Mouse (Mus musculus): ENCODE results near the gene 4930404H24Rik. TPM values are rescaled to one million over a fixed set of nuclear protein-coding genes. Genes with fewer than 3 reads are reported as not detected.

Gene 4930404H24Rik
- polyA plus RNA-seq, 1 experiment, result not detected

DNA sequence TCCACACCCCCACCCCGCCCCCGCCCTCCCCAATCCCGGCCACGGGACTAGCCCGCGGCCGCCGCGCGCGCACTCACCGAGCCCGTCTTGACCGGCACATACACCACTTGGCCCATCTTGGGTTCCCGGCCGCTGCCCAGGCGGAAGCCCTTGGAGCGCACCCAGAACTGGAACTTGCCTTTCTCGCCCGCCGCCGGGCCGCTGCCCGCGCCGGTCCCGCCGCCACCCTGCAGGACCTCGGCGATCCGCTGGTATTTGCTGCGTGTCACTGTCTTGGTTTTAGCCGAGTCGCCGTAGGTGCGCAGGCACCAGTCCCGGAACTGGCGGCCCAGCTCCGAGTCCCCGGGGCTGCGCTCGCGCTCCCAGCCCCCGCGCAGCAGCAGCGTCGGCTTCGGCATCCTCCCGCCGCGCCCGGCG is 36.8 kb downstream of the 4930404H24Rik start:
- peak; percentile 69 to 76 for DNase-seq
- Histone ChIP-seq H3K4me3 (replicated peaks; ENCODE audit: insufficient read depth, low read depth, low read length) (peak overlapping the region; percentile 75), H3K27me3 (ENCODE audit: control insufficient read depth, insufficient read depth, low read length) (no peaks in the 10 kb centered on the region), H3K27ac (ENCODE audit: insufficient read depth, low read length) (peak overlapping the region; percentile 62), H3K4me1 (ENCODE audit: control insufficient read depth, insufficient read depth, low read length) (peaks cover 14% of the 10 kb centered on the region)
- TF ChIP-seq POLR2A (IDR thresholded peaks at IDR 0.05; ENCODE audit: borderline replicate concordance, insufficient read depth, low read length) (no peak), CTCF (IDR thresholded peaks at IDR 0.05; ENCODE audit: borderline replicate concordance, insufficient read depth, low read depth, low read length) (no peak)
- WGBS, result under 1% methylated on average over 48 of the region's 53 CpGs

DNA sequence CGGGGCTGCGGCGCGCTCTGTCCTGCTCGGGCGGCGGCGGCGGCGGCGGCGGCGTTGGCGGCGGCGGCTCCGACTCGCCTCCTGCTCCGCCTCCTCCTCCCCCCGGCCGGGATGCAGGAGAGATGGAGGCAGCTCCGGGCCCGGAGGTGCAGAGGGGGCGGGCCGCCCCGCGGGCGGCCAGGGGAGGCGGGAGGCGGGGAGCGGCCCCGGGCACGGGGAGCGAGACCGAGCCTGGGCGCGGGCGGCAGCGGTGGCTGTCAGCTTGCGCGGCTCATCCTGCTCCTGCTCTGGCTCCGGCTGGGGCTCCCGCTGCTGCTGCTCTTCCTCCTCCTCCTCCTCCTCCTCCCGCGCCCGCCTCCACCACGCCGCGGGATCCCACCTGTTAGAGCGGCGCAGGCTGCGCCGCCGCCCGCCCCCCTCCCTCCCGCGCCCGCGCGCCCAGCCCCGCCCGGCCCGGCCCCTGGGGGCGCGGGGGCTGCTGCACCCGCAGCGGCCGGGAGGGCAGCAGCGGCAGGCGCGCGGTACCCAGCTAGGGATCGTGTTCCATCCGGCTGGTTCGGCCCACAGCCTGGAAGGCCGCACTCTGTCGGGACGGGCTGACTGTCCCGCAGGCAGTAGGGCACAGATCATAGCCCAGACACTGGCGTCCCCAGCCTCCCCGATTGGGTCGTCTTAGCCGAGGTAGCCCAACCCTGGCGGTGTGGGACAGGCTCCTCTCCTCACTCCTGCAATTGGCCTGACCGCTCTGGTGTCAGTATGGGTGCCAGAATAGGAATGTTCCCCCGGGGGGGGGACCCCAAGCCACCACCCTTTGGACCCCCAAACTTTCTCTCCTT is 37.6 kb downstream of the 4930404H24Rik start, which contains the start of gene Nol4l:
Gene Nol4l, minus strand, starts transcription at position 41 of the 836 bp plus-strand sequence.
- Histone ChIP-seq H3K4me3 (replicated peaks; ENCODE audit: insufficient read depth, low read depth, low read length) (peak within 1 kb of the TSS; percentile 75), H3K4me1 (ENCODE audit: control insufficient read depth, insufficient read depth, low read length) (peaks cover 14% of the 10 kb centered on the region), H3K27ac (ENCODE audit: insufficient read depth, low read length) (peak within 1 kb of the TSS; percentile 62), H3K27me3 (ENCODE audit: control insufficient read depth, insufficient read depth, low read length) (no peaks in the 10 kb centered on the region)
- no peak for TF ChIP-seq POLR2A (IDR thresholded peaks at IDR 0.05; ENCODE audit: borderline replicate concordance, insufficient read depth, low read length)
- WGBS, result 1% methylated on average over 77 of the region's 86 CpGs
- DNase-seq, result peak; percentile 67 to 75

DNA sequence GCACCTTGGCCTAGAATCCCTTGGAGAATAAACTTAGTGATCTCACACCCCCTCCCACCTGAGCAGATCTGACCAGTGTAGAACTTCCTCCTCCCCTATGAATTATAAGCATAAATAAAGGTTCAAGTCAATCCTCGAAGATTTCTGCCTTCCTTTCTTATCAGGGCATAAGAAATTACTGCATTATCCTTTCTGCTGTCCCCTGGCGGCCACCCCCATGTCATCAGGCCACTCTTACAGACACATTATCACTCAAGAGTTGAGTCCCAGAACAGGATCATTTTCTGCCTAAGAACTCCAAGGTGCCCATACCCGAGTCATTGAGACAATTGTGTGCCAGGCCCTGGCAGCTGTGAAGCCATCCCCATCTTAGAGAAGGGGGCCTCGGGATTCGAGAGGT is 38.4 kb downstream of the 4930404H24Rik start:
- H3K4me3 ChIP-seq (replicated peaks; ENCODE audit: insufficient read depth, low read depth, low read length), result no peak overlapping the region
- no peak for TF ChIP-seq POLR2A (IDR thresholded peaks at IDR 0.05; ENCODE audit: borderline replicate concordance, insufficient read depth, low read length)
- TF ChIP-seq CTCF (IDR thresholded peaks at IDR 0.05; ENCODE audit: borderline replicate concordance, insufficient read depth, low read depth, low read length), result no peak
- no peak for DNase-seq
- peaks cover 12% of the 10 kb centered on the region for H3K4me1 ChIP-seq (ENCODE audit: control insufficient read depth, insufficient read depth, low read length)
- H3K27me3 ChIP-seq (ENCODE audit: control insufficient read depth, insufficient read depth, low read length), result no peaks in the 10 kb centered on the region
- no peak overlapping the region for H3K27ac ChIP-seq (ENCODE audit: insufficient read depth, low read length)
- 81% methylated on average over 5 of the region's 5 CpGs for WGBS

DNA sequence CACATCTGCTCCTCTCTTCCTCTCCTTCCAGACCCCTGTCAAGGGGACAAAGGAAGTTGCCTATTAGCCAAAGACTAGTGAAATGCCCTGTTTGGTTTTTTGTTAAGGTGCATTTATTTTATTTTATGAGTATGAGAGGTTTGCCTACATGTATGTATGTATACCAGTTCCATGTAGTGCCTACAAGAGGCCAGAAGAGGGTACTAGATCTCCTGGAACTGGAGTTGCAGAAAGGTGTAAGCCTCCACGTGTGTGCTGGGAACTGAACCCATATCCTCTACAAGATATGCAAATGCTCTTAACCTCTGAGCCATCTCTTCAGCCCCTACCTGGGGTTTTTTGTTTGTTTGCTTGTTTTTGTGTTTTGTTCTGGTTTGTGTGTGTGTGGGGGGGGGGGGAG is 41.4 kb downstream of the 4930404H24Rik start:
- Histone ChIP-seq H3K4me1 (ENCODE audit: control insufficient read depth, insufficient read depth, low read length) (no peaks in the 10 kb centered on the region), H3K27ac (ENCODE audit: insufficient read depth, low read length) (no peak overlapping the region), H3K4me3 (replicated peaks; ENCODE audit: insufficient read depth, low read depth, low read length) (no peak overlapping the region), H3K27me3 (ENCODE audit: control insufficient read depth, insufficient read depth, low read length) (no peaks in the 10 kb centered on the region)
- TF ChIP-seq POLR2A (IDR thresholded peaks at IDR 0.05; ENCODE audit: borderline replicate concordance, insufficient read depth, low read length), result no peak
- TF ChIP-seq CTCF (IDR thresholded peaks at IDR 0.05; ENCODE audit: borderline replicate concordance, insufficient read depth, low read depth, low read length), result no peak
- no peak for DNase-seq
- 90% methylated on average over 1 of the region's 1 CpGs for WGBS

DNA sequence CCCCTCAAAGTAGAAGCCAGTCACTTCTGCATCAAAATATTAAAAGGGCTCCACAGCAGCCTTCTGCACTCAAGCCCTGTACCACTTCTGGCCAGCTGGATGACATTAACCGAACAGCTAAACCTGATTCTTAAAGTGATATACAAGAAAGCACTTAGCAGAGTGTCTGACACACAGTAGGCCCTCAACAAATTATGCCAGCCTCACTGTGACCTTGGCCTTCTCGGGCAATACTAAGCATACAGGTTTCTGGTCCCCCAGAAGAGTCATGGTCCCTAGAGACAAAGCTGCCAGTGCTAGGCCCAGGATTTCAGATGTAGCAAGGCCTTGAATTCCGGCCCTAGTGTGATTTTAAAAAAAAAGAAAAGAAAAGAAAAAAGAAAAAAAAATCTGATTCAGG is 46.3 kb downstream of the 4930404H24Rik start:
- H3K27me3 ChIP-seq (ENCODE audit: control insufficient read depth, insufficient read depth, low read length), result no peaks in the 10 kb centered on the region
- DNase-seq, result no peak
- H3K4me3 ChIP-seq (replicated peaks; ENCODE audit: insufficient read depth, low read depth, low read length), result no peak overlapping the region
- 97% methylated on average over 3 of the region's 3 CpGs for WGBS
- TF ChIP-seq CTCF (IDR thresholded peaks at IDR 0.05; ENCODE audit: borderline replicate concordance, insufficient read depth, low read depth, low read length) (no peak), POLR2A (IDR thresholded peaks at IDR 0.05; ENCODE audit: borderline replicate concordance, insufficient read depth, low read length) (no peak)
- no peaks in the 10 kb centered on the region for H3K4me1 ChIP-seq (ENCODE audit: control insufficient read depth, insufficient read depth, low read length)
- no peak overlapping the region for H3K27ac ChIP-seq (ENCODE audit: insufficient read depth, low read length)

DNA sequence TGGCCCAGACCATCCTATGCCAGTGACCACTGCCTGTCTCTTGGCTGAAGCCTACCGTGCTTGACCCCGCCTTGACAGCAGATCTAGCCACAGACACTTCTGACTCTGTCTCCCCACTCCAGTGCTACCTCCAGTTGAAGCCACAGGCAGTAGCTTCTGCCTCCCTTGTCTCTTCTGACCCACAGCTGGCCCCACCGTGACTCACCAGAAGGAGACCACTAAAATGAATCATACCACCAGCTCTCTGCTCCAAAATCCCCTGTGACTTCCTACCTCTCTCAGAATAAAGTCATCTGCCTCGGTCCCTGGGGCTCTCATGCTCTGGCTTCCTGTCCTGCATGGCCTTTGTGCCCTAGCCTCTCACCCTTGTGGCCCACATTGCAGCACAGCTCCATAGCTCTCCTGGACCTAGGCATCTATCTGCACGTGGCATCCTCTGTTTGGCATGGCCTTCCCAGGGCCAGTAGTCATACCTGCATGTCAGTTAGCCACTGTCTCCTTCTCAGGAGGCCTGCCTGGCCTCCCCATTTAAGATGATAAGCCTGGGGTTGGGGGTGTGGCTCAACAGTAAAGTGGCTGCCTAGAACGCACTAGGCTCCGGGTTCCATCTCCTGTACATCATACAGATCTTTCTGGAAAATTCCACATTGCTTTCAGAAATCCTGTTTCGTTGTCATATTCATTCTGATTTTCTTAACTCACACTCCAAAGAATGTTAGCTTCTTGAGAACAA is 50.5 kb downstream of the 4930404H24Rik start:
- WGBS, result 93% methylated on average over 8 of the region's 8 CpGs
- peaks cover 13% of the 10 kb centered on the region for H3K4me1 ChIP-seq (ENCODE audit: control insufficient read depth, insufficient read depth, low read length)
- TF ChIP-seq POLR2A (IDR thresholded peaks at IDR 0.05; ENCODE audit: borderline replicate concordance, insufficient read depth, low read length), result no peak
- no peak for TF ChIP-seq CTCF (IDR thresholded peaks at IDR 0.05; ENCODE audit: borderline replicate concordance, insufficient read depth, low read depth, low read length)
- H3K4me3 ChIP-seq (replicated peaks; ENCODE audit: insufficient read depth, low read depth, low read length), result no peak overlapping the region
- DNase-seq, result no peak
- no peak overlapping the region for H3K27ac ChIP-seq (ENCODE audit: insufficient read depth, low read length)
- H3K27me3 ChIP-seq (ENCODE audit: control insufficient read depth, insufficient read depth, low read length), result no peaks in the 10 kb centered on the region

Other genes with a start within 250 kb of the 4930404H24Rik start
- 26.0 and 27.1 TPM in 2 replicates for gene Kif3b, start 201.4 kb upstream of the 4930404H24Rik start, polyA plus RNA-seq (2012; rRNA removed)
- 20.5 and 21.8 TPM in 2 replicates for gene Asxl1, start 147.0 kb upstream of the 4930404H24Rik start, polyA plus RNA-seq (2012; rRNA removed)
- 23.1 and 24.3 TPM in 2 replicates for gene Nol4l, start 37.2 kb downstream of the 4930404H24Rik start, polyA plus RNA-seq (2012; rRNA removed)
- gene Commd7, start 140.0 kb downstream of the 4930404H24Rik start, polyA plus RNA-seq (2012; rRNA removed), result 30.2 and 32.5 TPM in 2 replicates
- gene Dnmt3b, start 156.7 kb downstream of the 4930404H24Rik start, polyA plus RNA-seq (2012; rRNA removed), result 1.6 and 2.6 TPM in 2 replicates
- gene Dnmt3c, start 203.9 kb downstream of the 4930404H24Rik start, polyA plus RNA-seq (2012; rRNA removed), result 0.06 and 0.10 TPM in 2 replicates
- 19.6 and 22.8 TPM in 2 replicates for gene Mapre1, start 248.5 kb downstream of the 4930404H24Rik start, polyA plus RNA-seq (2012; rRNA removed)